ENCODE assay signal across 8 mouse cellular contexts in genomic region chr7:116039196-116039537, GRCm38 (mm10). TPM values are rescaled to one million over a fixed set of nuclear protein-coding genes. Genes with fewer than 3 reads are reported as not detected.
DNase-seq lines count a peak whose midpoint lies in the region; ATAC-seq and TF ChIP-seq lines count a peak whose summit lies in the region.

Gene 1110004F10Rik, plus strand, starts transcription at chr7:116039397.

- H3ac ChIP-seq in C2C12 (ENCODE audit: control insufficient read depth, insufficient read length, low read depth): no peak within 1 kb of the TSS

- no peaks in the 10 kb centered on the region for H3K36me3 ChIP-seq in C2C12 (ENCODE audit: control insufficient read depth, insufficient read depth)
- H3K36me3 ChIP-seq in embryonic facial prominence, embryonic 12.5 days: no peaks in the 10 kb centered on the region
- no peaks in the 10 kb centered on the region for H3K36me3 ChIP-seq in heart, embryonic 11.5 days (ENCODE audit: control insufficient read depth, insufficient read depth, low read length)

- no peak within 1 kb of the TSS for H3K27ac ChIP-seq in cerebellum, adult 2 months (ENCODE audit: insufficient read depth, low read length)
- peak within 1 kb of the TSS; percentile 14; the same call in 1 of the 2 replicates for H3K27ac ChIP-seq in embryonic facial prominence, embryonic 12.5 days
- no peak within 1 kb of the TSS; the same call in 1 of the 2 replicates for H3K27ac ChIP-seq in heart, embryonic 11.5 days (ENCODE audit: low read depth, low read length)

- TF ChIP-seq POLR2A in cerebellum, adult 2 months (IDR thresholded peaks at IDR 0.05; ENCODE audit: borderline replicate concordance, insufficient read depth, low read length): no peak

- DNase-seq in cerebellum, adult 2 months: peak in 1 of 2 experiments; percentile 13
- DNase-seq in layer of hippocampus, postnatal 14 days (ENCODE audit: low spot score in 2 of 2): no peak
- no peak for DNase-seq in ovary, postnatal 10 days (ENCODE audit: low spot score)

- H3K9me3 ChIP-seq in embryonic facial prominence, embryonic 12.5 days: no peaks in the 10 kb centered on the region
- no peaks in the 10 kb centered on the region for H3K9me3 ChIP-seq in heart, embryonic 11.5 days (replicated peaks; ENCODE audit: control insufficient read depth, low read length)

- no peaks in the 10 kb centered on the region for H3K79me3 ChIP-seq in C2C12 (ENCODE audit: low read depth)

- 0 out of 2 replicates have a peak, but pooled peaks cover 3% of the 10 kb centered on the region for H3K4me1 ChIP-seq in cerebellum, adult 2 months (ENCODE audit: control insufficient read depth, insufficient read depth, low read length)
- peaks cover 12% of the 10 kb centered on the region for H3K4me1 ChIP-seq in embryonic facial prominence, embryonic 12.5 days
- peaks cover 7% of the 10 kb centered on the region; the same call in 1 of the 2 replicates for H3K4me1 ChIP-seq in heart, embryonic 11.5 days (ENCODE audit: control insufficient read depth, insufficient read depth, low read length)

- peak within 1 kb of the TSS; percentile 47 for H3K9ac ChIP-seq in embryonic facial prominence, embryonic 12.5 days
- peak within 1 kb of the TSS; percentile 54; the same call in 1 of the 2 replicates for H3K9ac ChIP-seq in heart, embryonic 11.5 days (ENCODE audit: low read depth, low read length)

- H3K4me2 ChIP-seq in embryonic facial prominence, embryonic 12.5 days (replicated peaks): peak within 1 kb of the TSS; percentile 97
- H3K4me2 ChIP-seq in heart, embryonic 11.5 days: peak within 1 kb of the TSS; percentile 97

- WGBS in cerebellum, adult 2 months: 4% methylated on average over 11 of the region's 11 CpGs
- WGBS in embryonic facial prominence, embryonic 12.5 days: under 1% methylated on average over 11 of the region's 11 CpGs
- 1% methylated on average over 11 of the region's 11 CpGs for WGBS in heart, embryonic 11.5 days (ENCODE audit: insufficient replicate concordance)

- ATAC-seq in cerebellum, adult (ENCODE audit: insufficient number of reproducible peaks, low FRiP score, low TSS enrichment): no peak
- peak; percentile 49; the same call in 1 of the 2 replicates for ATAC-seq in embryonic facial prominence, embryonic 12.5 days (ENCODE audit: insufficient number of reproducible peaks, insufficient read depth, low FRiP score, low TSS enrichment)
- ATAC-seq in heart, embryonic 11.5 days (replicated peaks; ENCODE audit: insufficient number of reproducible peaks, low FRiP score, low TSS enrichment): no peak
- no peak for ATAC-seq in megakaryocyte-erythroid progenitor cell, adult 5-6 weeks (replicated peaks; ENCODE audit: low FRiP score, low TSS enrichment, poor library complexity, severe bottlenecking)

- peaks cover 4% of the 10 kb centered on the region; the same call in 1 of the 2 replicates for H3K27me3 ChIP-seq in cerebellum, adult 2 months (ENCODE audit: control insufficient read depth, insufficient read depth, low read length)
- H3K27me3 ChIP-seq in C2C12 (ENCODE audit: control insufficient read depth, insufficient read depth, insufficient read length): peaks cover 13% of the 10 kb centered on the region
- H3K27me3 ChIP-seq in embryonic facial prominence, embryonic 12.5 days: peaks cover 43% of the 10 kb centered on the region
- H3K27me3 ChIP-seq in heart, embryonic 11.5 days (ENCODE audit: control insufficient read depth, insufficient read depth, low read length): peaks cover 30% of the 10 kb centered on the region

- no peak for TF ChIP-seq CTCF in cerebellum, adult 2 months (IDR thresholded peaks at IDR 0.05; ENCODE audit: borderline replicate concordance, insufficient read depth, low read depth, low read length)
- no peak for TF ChIP-seq CTCF in C2C12 (IDR thresholded peaks at IDR 0.05; ENCODE audit: control insufficient read depth, insufficient read depth, insufficient read length)

- peak within 1 kb of the TSS; percentile 74 for H3K4me3 ChIP-seq in cerebellum, adult 2 months (replicated peaks; ENCODE audit: insufficient read depth, low read depth, low read length)
- no peak within 1 kb of the TSS for H3K4me3 ChIP-seq in C2C12 (ENCODE audit: insufficient read depth, poor library complexity, severe bottlenecking)
- H3K4me3 ChIP-seq in embryonic facial prominence, embryonic 12.5 days: peak within 1 kb of the TSS; percentile 41
- peak within 1 kb of the TSS; percentile 50 for H3K4me3 ChIP-seq in heart, embryonic 11.5 days (ENCODE audit: low read depth, low read length)

- no peaks in the 10 kb centered on the region for H3K79me2 ChIP-seq in C2C12 (ENCODE audit: control insufficient read depth, insufficient read depth)

TF ChIP-seq in C2C12, 6 proteins besides CTCF, POLR2A, EP300 and RAD21:
- TF ChIP-seq CEBPB (IDR thresholded peaks at IDR 0.05; ENCODE audit: low read depth) (no peak), USF1 (IDR thresholded peaks at IDR 0.05; ENCODE audit: low read depth) (no peak), MYOD1 (IDR thresholded peaks at IDR 0.05; ENCODE audit: control insufficient read depth, insufficient read length, low read depth) (no peak), MYOG (IDR thresholded peaks at IDR 0.05; ENCODE audit: control insufficient read depth, extremely low read depth, insufficient read length) (no peak), FOSL1 (IDR thresholded peaks at IDR 0.05; ENCODE audit: insufficient read depth, low read length, poor library complexity, severe bottlenecking) (no peak), MAX (IDR thresholded peaks at IDR 0.05) (no peak)

RNA-seq across cellular contexts. Expression of gene 1110004F10Rik, which starts in this region (rescaled TPM):
- polyA plus RNA-seq in cerebellum, adult 2 months (2012; rRNA removed): 105 and 113 TPM in 2 replicates
- polyA plus RNA-seq in C2C12 (2012; fragmentation: generic; extraction: Trizol): 97.2 TPM
- 295 and 301 TPM in 2 replicates for polyA plus RNA-seq in embryonic facial prominence, embryonic 12.5 days (2016; fragmentation: Nextera tagmentation; extraction: Ambion mirVana)
- polyA plus RNA-seq in heart, embryonic 11.5 days (2014; fragmentation: Nextera tagmentation; extraction: Ambion mirVana): 191 and 215 TPM in 2 replicates
- 100 to 1,000 TPM; 116 to 117 TPM for total RNA-seq in layer of hippocampus, postnatal 14 days (2021)
- total RNA-seq in megakaryocyte-erythroid progenitor cell, adult 5-6 weeks (2014; fragmentation: Nextera tagmentation): 135 and 136 TPM in 2 replicates
- 293 and 398 TPM in 2 replicates for total RNA-seq in megakaryocyte-erythroid progenitor cell, adult 5-6 weeks (2017)
